Mouse (Mus musculus) lung, adult 10 weeks (tissue): Measurements from ENCODE around the gene Krt24. TPM values are rescaled to one million over a fixed set of nuclear protein-coding genes. Genes with fewer than 3 reads are reported as not detected.

Experiments
- polyA plus RNA-seq: library from polyadenylated mRNA; stranded (reverse); fragments of 350-450 nt; fragmentation: Illumina TruSeq; extraction: RNeasy Lipid Tissue Mini Kit (QIAGEN cat#74804); gene quantifications from one replicate; pipeline ENCODE4 v1.2.3, GENCODE M21; 2014; ENCODE audit warnings: low read depth, low replicate concordance; ENCODE audit not compliant: insufficient read depth

Krt24 gene
- not detected for polyA plus RNA-seq

DNA sequence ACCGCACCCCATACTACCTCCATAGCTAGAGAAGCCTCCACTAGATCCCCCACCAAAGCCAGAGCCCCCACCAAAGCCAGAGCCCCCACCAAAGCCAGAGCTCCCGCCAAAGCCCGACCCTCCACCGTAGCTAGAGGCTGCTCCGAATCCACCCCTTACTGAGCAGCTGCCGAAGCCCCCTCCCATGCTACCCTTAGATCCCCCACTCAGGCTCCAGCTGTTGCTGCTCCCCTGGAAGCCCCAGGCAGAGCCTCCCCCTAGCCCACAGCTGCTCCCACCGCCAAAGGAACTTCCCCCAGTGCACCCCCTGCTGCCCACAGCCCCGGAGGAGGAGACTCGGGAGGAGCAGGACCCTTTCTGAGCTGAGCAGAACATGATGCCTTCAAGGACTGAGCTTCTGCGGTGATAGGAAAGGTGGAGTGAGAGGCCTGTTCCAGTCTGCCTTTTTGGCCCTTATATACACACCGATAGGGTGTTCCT is at the start of gene Krt24:
Gene Krt24, minus strand, starts transcription at position 430 of the 480 bp plus-strand sequence.

GRCm38 (mm10) chr11:99322851-99323250 is 37.8 kb upstream of the Krt24 start, which contains the start of gene Krt25:
Gene Krt25 (minus strand): TSS chr11:99322951.

GRCm38 (mm10) chr11:99243820-99244374 is 41.2 kb downstream of the Krt24 start, which contains the start of gene Krt222:
Gene Krt222 (minus strand): TSS chr11:99244085.

GRCm38 (mm10) chr11:99230261-99231048 is 54.6 kb downstream of the Krt24 start, which contains the start of gene Smarce1:
Gene Smarce1 (minus strand): TSS chr11:99231017.

Other genes starting within 250 kb of the Krt24 start
- 172 TPM for gene Igfbp4, start 244.0 kb downstream of the Krt24 start, polyA plus RNA-seq
- gene Tns4, start 196.0 kb downstream of the Krt24 start, polyA plus RNA-seq: 0.74 TPM
- gene Ccr7, start 130.2 kb downstream of the Krt24 start, polyA plus RNA-seq: 20.9 TPM
- 64.1 TPM for gene Smarce1, start 54.2 kb downstream of the Krt24 start, polyA plus RNA-seq
- gene Krt222, start 41.2 kb downstream of the Krt24 start, polyA plus RNA-seq: 0.65 TPM
- not detected for gene Krt25, start 37.7 kb upstream of the Krt24 start, polyA plus RNA-seq
- gene Krt26, start 52.7 kb upstream of the Krt24 start, polyA plus RNA-seq: not detected
- gene Krt27, start 65.8 kb upstream of the Krt24 start, polyA plus RNA-seq: not detected
- gene Krt28, start 89.6 kb upstream of the Krt24 start, polyA plus RNA-seq: not detected
- gene Krt10, start 104.1 kb upstream of the Krt24 start, polyA plus RNA-seq: 7.6 TPM
- gene Krt12, start 137.0 kb upstream of the Krt24 start, polyA plus RNA-seq: not detected
- not detected for gene Krt20, start 152.9 kb upstream of the Krt24 start, polyA plus RNA-seq
- 18.8 TPM for gene Krt23, start 207.9 kb upstream of the Krt24 start, polyA plus RNA-seq
- gene Krt39, start 236.1 kb upstream of the Krt24 start, polyA plus RNA-seq: not detected